Mouse (Mus musculus) kidney, embryonic 15.5 days (tissue): ENCODE data around the gene Klc2. TPM values are rescaled to one million over a fixed set of nuclear protein-coding genes. Genes with fewer than 3 reads are reported as not detected.
"Not testable (repeated sequence)": the region's sequence is repeated elsewhere in the genome, so short reads cannot be mapped to it uniquely, and the experiment has no call there.

Source experiments
- ATAC-seq: fragments of 200-750 bp; cut with Nextera tagmentation; replicated peaks from 2 replicates; pipeline ENCODE4 v1.8.0; 2017; ENCODE audit warnings: moderate TSS enrichment; ENCODE audit not compliant: low FRiP score
- H3K27ac ChIP-seq: fragments of 300-500 bp; sonication (generic); 2 replicates; pipeline ENCODE4 v1.5.1; 2015; ENCODE audit warnings: mild to moderate bottlenecking, inconsistent platforms
- H3K27me3 ChIP-seq: fragments of 300-500 bp; sonication (generic); 2 replicates; pipeline ENCODE4 v1.6.1; 2015; ENCODE audit warnings: inconsistent platforms
- H3K36me3 ChIP-seq: fragments of 300-500 bp; sonication (generic); 2 replicates; pipeline ENCODE4 v1.6.1; 2015; ENCODE audit warnings: inconsistent platforms
- H3K4me1 ChIP-seq: fragments of 300-500 bp; sonication (generic); 2 replicates; pipeline ENCODE4 v1.6.1; 2015; ENCODE audit warnings: inconsistent platforms
- H3K4me2 ChIP-seq: fragments of 300-500 bp; sonication (generic); 2 replicates; pipeline ENCODE4 v1.6.1; 2015; ENCODE audit warnings: moderate library complexity, mild to moderate bottlenecking, inconsistent platforms
- H3K4me3 ChIP-seq: fragments of 300-500 bp; sonication (generic); replicated peaks from 2 replicates; pipeline ENCODE4 v1.5.1; 2015; ENCODE audit warnings: mild to moderate bottlenecking, inconsistent platforms
- H3K9ac ChIP-seq: fragments of 300-500 bp; sonication (generic); 2 replicates; pipeline ENCODE4 v1.6.1; 2015; ENCODE audit warnings: mild to moderate bottlenecking, inconsistent platforms
- H3K9me3 ChIP-seq: fragments of 300-500 bp; sonication (generic); replicated peaks from 2 replicates; pipeline ENCODE4 v1.6.1; 2016; ENCODE audit warnings: inconsistent platforms
- WGBS: fragments of 180-500 bp; shearing (Covaris S2); methylation state at CpG from one replicate; pipeline ENCODE4 v1.1.7; 2015; ENCODE audit warnings: mixed read lengths; 5-methylcytosine and 5-hydroxymethylcytosine counted together
- polyA plus RNA-seq: library from polyadenylated mRNA; unstranded; fragments of >200 nt; fragmentation: Nextera tagmentation; extraction: Ambion mirVana; gene quantifications from 2 replicates; pipeline ENCODE4 v1.2.1, GENCODE M21; 2015

Klc2 gene
- polyA plus RNA-seq: 27.5 and 27.8 TPM in 2 replicates

DNA sequence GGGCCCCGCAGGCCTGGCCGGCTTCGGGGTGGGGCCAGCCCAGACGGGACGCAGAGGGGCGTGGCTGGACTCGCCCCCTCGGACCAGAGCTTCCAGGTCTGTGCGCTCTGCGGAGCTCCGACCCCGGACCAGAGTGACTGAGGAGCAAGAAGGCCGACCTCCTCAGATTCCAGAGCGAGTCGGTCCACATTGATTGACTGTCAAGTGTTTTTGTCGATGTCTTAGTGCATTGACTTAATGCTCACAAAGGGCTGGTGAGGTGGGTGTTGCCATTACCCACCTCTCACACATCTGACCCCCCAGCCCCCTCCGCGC lies at the start of gene Klc2:
Gene Klc2, minus strand, starts transcription at position 177 of the 315 bp plus-strand sequence.
- 1% methylated on average over 18 of the region's 18 CpGs for WGBS

DNA sequence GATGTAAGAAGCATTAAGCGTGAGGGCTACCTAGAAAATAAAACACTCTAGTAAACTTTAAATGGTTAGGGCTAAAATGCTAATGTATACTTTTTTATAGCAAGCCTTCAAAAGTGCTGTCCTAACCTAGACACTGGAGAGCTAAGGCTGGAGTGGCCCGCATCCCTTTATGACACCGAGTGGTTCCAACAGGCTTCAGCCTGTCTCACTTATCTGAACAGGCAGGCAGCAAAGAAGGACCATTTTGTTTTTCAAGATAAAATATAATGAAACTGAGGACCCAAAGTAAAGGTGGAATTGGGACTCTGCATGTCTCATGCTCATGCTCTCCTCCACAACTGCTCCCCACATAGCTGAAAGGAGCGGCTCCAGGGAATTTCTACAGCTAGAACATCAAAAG lies 49.1 kb upstream of the Klc2 start:
- ATAC-seq: no peak
- WGBS: 89% methylated on average over 4 of the region's 4 CpGs

More for the DNA sequence above, at the start of gene Klc2:
- peak within 1 kb of the TSS; percentile 66 for H3K4me2 ChIP-seq
- no peaks in the 10 kb centered on the region for H3K9me3 ChIP-seq
- ATAC-seq: peak; percentile 94
- peaks cover 11% of the 10 kb centered on the region for H3K36me3 ChIP-seq
- no peaks in the 10 kb centered on the region for H3K27me3 ChIP-seq
- peak within 1 kb of the TSS; percentile 93 for H3K27ac ChIP-seq
- H3K9ac ChIP-seq: peak within 1 kb of the TSS; percentile 71
- peaks cover 17% of the 10 kb centered on the region for H3K4me1 ChIP-seq
- H3K4me3 ChIP-seq: peak within 1 kb of the TSS; percentile 73

DNA sequence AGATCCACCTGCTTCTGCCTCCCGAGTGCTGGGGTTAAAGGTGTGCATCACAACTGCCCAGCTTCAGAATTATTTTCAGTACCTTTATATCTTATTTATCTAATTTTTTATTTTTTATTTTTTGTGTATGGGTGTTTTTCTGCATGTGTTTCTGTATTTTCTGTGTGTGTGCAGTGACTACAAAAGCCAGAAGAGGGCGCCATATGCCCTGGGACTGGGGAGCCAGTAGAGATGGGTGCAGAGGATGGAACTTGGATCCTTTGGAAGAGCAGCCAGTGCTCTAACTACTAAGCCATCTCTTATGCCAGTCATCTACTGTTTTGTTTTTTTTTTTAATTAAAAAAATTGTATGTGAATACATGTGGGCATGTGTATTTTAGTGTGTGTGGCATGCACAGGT lies 46.0 kb upstream of the Klc2 start:
- no peak overlapping the region for H3K4me2 ChIP-seq
- H3K9me3 ChIP-seq: no peaks in the 10 kb centered on the region
- H3K4me1 ChIP-seq: no peaks in the 10 kb centered on the region
- H3K4me3 ChIP-seq: no peak overlapping the region
- H3K36me3 ChIP-seq: peaks cover 18% of the 10 kb centered on the region
- no peaks in the 10 kb centered on the region for H3K27me3 ChIP-seq
- H3K9ac ChIP-seq: no peak overlapping the region
- no peak for ATAC-seq
- H3K27ac ChIP-seq: no peak overlapping the region
- 74% methylated on average over 2 of the region's 2 CpGs for WGBS

More for the DNA sequence above, 49.1 kb upstream of the Klc2 start:
- peaks cover 8% of the 10 kb centered on the region; the same call in 1 of the 2 replicates for H3K36me3 ChIP-seq
- no peaks in the 10 kb centered on the region for H3K9me3 ChIP-seq
- H3K4me1 ChIP-seq: no peaks in the 10 kb centered on the region
- no peak overlapping the region for H3K27ac ChIP-seq
- no peaks in the 10 kb centered on the region for H3K27me3 ChIP-seq
- no peak overlapping the region for H3K4me3 ChIP-seq
- no peak overlapping the region for H3K4me2 ChIP-seq
- H3K9ac ChIP-seq: no peak overlapping the region

DNA sequence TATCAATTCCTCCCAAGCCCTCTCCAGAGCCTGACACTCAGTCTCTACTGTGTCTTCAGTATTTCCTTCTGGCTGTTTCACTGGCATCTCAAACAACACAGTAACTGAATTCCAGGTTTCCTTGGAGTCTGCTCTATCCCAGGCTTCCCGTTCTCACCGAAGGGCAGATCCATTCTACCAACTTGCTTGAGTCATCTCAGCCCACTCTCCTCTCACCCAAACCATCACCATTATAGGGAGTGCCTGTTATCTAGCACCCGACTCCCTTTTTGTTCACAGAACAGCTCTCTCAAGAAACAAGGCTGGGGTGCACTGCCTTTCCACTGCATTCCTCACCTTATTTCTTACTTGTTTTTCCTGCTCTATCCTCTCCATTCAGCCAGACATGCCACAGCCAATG lies 43.6 kb upstream of the Klc2 start:
- 91% methylated on average over 3 of the region's 3 CpGs for WGBS
- Histone ChIP-seq H3K9me3 (no peaks in the 10 kb centered on the region), H3K27me3 (no peaks in the 10 kb centered on the region), H3K4me2 (no peak overlapping the region), H3K27ac (no peak overlapping the region), H3K4me3 (no peak overlapping the region), H3K4me1 (no peaks in the 10 kb centered on the region), H3K36me3 (peaks cover 19% of the 10 kb centered on the region), H3K9ac (no peak overlapping the region)
- ATAC-seq: no peak

DNA sequence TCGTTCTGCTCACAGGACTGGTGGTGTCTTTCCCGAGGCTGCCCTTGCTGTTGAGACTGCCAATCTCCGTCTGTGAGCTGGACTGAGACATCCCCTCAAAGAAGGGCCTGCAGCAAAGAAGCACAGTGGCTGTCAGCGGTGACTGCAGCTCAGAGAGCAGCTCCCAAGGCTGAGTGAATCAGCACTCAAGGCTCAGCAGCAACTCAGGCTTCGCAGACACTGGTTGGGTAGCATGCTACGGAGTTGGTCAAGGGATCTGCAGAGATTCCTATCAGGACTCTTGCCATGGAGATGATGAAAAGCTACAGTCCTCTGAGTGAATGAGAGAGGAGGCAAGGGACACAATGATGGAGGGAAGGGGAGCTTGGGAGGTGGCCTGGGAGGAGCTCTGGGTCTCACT lies 33.9 kb upstream of the Klc2 start:
- Histone ChIP-seq H3K9me3 (no peaks in the 10 kb centered on the region), H3K27me3 (no peaks in the 10 kb centered on the region), H3K4me2 (no peak overlapping the region), H3K36me3 (peaks cover 51% of the 10 kb centered on the region), H3K4me3 (no peak overlapping the region), H3K4me1 (no peaks in the 10 kb centered on the region), H3K27ac (no peak overlapping the region), H3K9ac (no peak overlapping the region)
- ATAC-seq: no peak
- 91% methylated on average over 6 of the region's 6 CpGs for WGBS

DNA sequence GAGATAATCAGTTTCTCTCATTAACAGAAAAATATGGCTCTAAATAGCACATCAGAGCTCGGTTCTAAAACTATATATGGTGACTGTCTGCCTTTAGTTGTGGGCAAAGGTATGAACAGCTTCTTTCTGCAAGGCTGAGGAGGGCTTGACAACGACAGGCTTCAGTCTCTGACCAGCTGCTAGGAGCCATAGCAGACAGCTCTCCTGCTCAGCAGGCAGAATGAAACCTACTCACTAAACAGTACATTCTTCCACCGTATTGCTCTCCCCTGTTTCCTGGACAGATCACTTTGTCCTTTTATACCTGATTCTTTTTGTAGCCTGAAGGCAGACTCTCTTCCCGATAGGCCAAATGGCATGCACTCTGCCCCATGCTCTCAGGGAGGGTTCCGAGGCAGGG lies 33.4 kb upstream of the Klc2 start:
- no peak for ATAC-seq
- Histone ChIP-seq H3K27me3 (no peaks in the 10 kb centered on the region), H3K4me1 (no peaks in the 10 kb centered on the region)

DNA sequence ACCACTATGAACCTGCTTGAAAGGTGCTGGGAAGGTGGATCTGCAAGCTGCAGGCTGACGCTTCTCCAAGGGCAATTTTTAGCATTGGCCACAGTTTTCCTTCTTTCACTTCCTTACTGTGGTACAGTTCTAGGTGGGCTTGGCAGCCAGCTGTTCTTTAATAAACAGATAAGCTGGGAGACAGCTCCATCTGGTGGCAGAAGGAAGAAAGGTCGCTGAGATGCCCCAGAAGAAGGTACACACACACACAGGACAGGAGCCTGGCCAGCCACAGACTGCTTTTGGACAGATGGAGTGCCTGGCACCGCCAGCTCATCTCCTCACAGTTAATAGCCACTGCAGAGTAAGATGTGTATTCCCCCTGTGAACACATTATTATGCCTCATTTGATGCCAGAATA lies 33.0 kb upstream of the Klc2 start:
- Histone ChIP-seq H3K27ac (no peak overlapping the region), H3K27me3 (no peaks in the 10 kb centered on the region), H3K4me2 (no peak overlapping the region), H3K9ac (no peak overlapping the region), H3K4me1 (no peaks in the 10 kb centered on the region), H3K4me3 (no peak overlapping the region), H3K36me3 (peaks cover 57% of the 10 kb centered on the region), H3K9me3 (no peaks in the 10 kb centered on the region)
- no peak for ATAC-seq
- WGBS: 38% methylated on average over 3 of the region's 3 CpGs

More for the DNA sequence above, 33.4 kb upstream of the Klc2 start:
- H3K4me2 ChIP-seq: no peak overlapping the region
- H3K4me3 ChIP-seq: no peak overlapping the region
- H3K9me3 ChIP-seq: no peaks in the 10 kb centered on the region
- H3K27ac ChIP-seq: no peak overlapping the region
- WGBS: 84% methylated on average over 5 of the region's 5 CpGs
- peaks cover 53% of the 10 kb centered on the region for H3K36me3 ChIP-seq
- no peak overlapping the region for H3K9ac ChIP-seq

DNA sequence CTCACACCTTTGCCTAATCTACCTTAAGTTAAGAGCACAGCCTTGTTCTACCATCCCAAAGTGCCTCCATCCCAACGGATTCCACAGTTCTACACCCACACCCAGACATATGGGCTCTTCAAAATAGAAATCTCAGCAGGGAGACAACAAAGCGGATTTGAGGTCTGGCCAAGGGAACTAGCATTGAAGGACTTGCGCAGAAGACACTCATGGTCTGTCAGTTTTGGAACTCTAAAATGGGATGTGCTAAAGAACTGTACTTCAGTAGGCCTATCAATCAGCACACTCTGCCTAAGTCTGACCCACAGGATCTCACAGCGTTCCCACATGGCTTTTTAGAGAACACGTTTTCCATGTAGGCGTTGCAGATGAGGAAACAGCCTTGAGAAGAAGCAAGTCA lies 32.0 kb upstream of the Klc2 start:
- Histone ChIP-seq H3K9ac (no peak overlapping the region), H3K9me3 (no peaks in the 10 kb centered on the region), H3K27me3 (no peaks in the 10 kb centered on the region), H3K36me3 (peaks cover 59% of the 10 kb centered on the region), H3K4me2 (no peak overlapping the region), H3K4me3 (no peak overlapping the region), H3K27ac (no peak overlapping the region), H3K4me1 (no peaks in the 10 kb centered on the region)
- 94% methylated on average over 6 of the region's 6 CpGs for WGBS
- ATAC-seq: no peak

DNA sequence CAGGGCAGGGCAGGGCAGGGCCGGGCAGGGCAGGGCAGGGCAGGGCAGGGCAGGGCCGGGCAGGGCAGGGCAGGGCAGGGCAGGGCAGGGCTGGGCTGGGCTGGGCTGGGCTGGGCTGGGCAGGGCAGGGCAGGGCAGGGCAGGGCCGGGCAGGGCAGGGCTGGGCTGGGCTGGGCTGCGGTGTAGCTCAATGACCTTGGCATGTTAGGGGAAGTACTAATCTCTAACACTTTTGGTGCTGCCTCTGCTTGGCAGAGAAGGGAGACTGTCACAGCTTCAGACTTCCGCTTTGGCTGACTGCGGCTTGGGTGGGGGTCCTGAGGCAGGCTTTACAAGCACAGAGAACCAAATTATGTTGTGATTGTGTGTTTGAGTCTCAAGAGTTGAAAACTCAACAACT lies 30.7 kb upstream of the Klc2 start:
- WGBS: 88% methylated on average over 5 of the region's 6 CpGs
- ATAC-seq, H3K9ac ChIP-seq, H3K4me2 ChIP-seq, H3K4me3 ChIP-seq, H3K27me3 ChIP-seq, H3K27ac ChIP-seq, H3K4me1 ChIP-seq, H3K9me3 ChIP-seq: not testable (repeated sequence)
- H3K36me3 ChIP-seq: peaks cover 62% of the 10 kb centered on the region

DNA sequence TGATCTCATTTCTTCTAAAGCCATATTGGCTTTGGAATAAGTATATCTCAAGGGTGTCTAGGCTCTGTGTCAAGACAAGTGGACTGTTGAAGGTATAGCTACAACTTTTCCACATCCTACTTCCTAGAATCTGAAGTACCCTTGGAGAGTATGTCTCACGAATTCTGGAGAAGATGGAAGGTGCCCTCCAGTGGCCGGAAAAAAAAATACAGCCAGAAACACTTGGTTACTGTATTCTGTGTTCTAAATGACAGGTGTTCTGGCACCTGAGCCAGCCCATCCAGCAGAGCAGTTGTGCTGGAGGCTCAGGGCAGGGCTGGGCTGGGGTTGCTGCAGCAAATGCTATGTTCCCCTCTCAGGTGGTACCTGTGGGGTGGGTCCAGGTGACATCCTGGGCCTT lies 21.3 kb upstream of the Klc2 start:
- H3K4me1 ChIP-seq: no peaks in the 10 kb centered on the region
- H3K4me3 ChIP-seq: no peak overlapping the region
- H3K27me3 ChIP-seq: no peaks in the 10 kb centered on the region
- H3K9ac ChIP-seq: no peak overlapping the region
- H3K36me3 ChIP-seq: peaks cover 71% of the 10 kb centered on the region
- no peak overlapping the region for H3K4me2 ChIP-seq
- no peak overlapping the region for H3K27ac ChIP-seq
- H3K9me3 ChIP-seq: no peaks in the 10 kb centered on the region
- 1% methylated on average over 2 of the region's 2 CpGs for WGBS
- ATAC-seq: no peak

DNA sequence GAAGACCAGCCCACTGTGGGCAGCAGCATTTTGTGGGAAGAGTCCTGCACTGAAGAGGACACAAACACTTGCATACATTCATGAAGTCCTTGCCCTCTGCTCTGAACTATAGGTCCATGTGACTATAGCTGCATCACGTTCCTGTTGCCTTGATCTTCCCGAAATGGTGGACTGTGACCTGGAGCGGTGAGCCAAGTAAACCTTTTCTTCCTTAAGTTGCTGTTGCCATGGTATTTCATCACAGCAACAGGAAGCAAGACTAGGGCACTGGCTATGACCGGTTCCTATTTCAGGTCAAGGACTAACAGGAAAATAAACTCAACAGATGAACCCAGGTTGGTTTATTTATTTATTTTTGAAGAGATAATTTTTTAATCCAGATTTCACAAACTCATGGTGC lies 12.9 kb upstream of the Klc2 start:
- Histone ChIP-seq H3K27ac (no peak overlapping the region), H3K4me3 (no peak overlapping the region), H3K36me3 (peaks cover 25% of the 10 kb centered on the region), H3K9ac (no peak overlapping the region), H3K27me3 (no peaks in the 10 kb centered on the region), H3K4me1 (peaks cover 4% of the 10 kb centered on the region), H3K4me2 (no peak overlapping the region), H3K9me3 (no peaks in the 10 kb centered on the region)
- ATAC-seq: no peak
- 58% methylated on average over 4 of the region's 4 CpGs for WGBS

DNA sequence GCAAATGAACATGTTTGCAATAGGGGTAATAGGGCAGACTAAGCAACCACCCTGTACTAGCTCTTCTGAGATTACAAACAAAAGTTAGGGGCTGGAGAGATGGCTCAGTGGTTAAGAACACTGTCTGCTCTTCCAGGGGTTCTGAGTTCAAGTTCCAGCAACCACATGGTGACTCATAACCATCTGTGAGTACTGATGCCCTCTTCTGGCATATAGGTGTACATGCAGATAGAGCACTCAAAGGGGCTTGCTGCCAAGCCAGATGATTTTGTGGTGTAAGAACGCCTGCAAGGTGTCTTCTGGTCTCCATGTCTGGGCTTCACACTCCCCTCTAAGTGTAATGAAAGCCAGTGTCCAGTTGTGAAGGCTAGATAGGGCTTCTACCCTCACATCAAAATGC lies 11.4 kb upstream of the Klc2 start:
- H3K9me3 ChIP-seq: no peaks in the 10 kb centered on the region
- H3K27ac ChIP-seq: no peak overlapping the region
- no peaks in the 10 kb centered on the region; the same call in 1 of the 2 replicates for H3K27me3 ChIP-seq
- peaks cover 4% of the 10 kb centered on the region for H3K4me1 ChIP-seq
- no peak for ATAC-seq
- peaks cover 13% of the 10 kb centered on the region for H3K36me3 ChIP-seq
- no peak overlapping the region for H3K4me3 ChIP-seq
- H3K9ac ChIP-seq: no peak overlapping the region
- H3K4me2 ChIP-seq: no peak overlapping the region
- 50% methylated on average over 1 of the region's 1 CpGs for WGBS

DNA sequence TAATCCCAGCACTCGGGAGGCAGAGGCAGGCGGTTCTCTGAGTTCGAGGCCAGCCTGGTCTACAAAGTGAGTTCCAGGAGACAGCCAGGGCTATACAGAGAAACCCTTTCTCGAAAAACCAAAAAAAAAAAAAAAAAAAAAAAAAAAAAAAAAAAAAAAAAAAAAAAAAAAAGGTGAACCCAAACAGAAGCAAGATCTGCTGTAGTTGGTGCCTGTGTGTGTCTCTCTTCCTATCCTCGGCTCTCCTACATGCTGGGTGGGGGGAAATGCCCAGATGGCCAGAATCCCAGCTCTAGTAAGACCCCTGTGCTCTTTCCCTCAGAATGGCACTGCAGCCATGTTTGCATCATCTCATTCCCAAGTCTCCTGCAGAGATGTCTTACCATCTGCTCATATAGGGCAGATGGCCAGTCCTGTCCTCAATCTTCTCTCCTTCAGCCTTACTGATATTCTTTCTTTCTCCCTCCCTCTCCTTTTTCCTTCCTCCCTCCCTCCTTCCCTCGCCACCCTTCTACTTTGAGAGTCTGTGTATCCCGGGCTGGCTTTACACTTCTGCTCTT lies 5.8 kb upstream of the Klc2 start:
- no peaks in the 10 kb centered on the region; the same call in 1 of the 2 replicates for H3K4me1 ChIP-seq
- no peak overlapping the region for H3K4me3 ChIP-seq
- no peaks in the 10 kb centered on the region; the same call in 1 of the 2 replicates for H3K27me3 ChIP-seq
- H3K27ac ChIP-seq: no peak overlapping the region
- H3K9ac ChIP-seq: no peak overlapping the region
- no peaks in the 10 kb centered on the region for H3K36me3 ChIP-seq
- WGBS: 66% methylated on average over 7 of the region's 7 CpGs
- no peak overlapping the region for H3K4me2 ChIP-seq
- no peak for ATAC-seq
- H3K9me3 ChIP-seq: no peaks in the 10 kb centered on the region
